Comparison of ENCODE assay signal across 8 mouse cellular contexts in genomic region chr4:84884539-84885270, GRCm38 (mm10). TPM values are rescaled to one million over a fixed set of nuclear protein-coding genes. Genes with fewer than 3 reads are reported as not detected.
DNase-seq lines count a peak whose midpoint lies in the region; ATAC-seq and TF ChIP-seq lines count a peak whose summit lies in the region.

No protein-coding gene starts in this region.

- H3K27me3 ChIP-seq in hindbrain, postnatal 0 days (ENCODE audit: insufficient read depth, low read length) = no peaks in the 10 kb centered on the region

- no peak for TF ChIP-seq CTCF in hindbrain, postnatal 0 days (IDR thresholded peaks at IDR 0.05; ENCODE audit: low read depth)
- TF ChIP-seq CTCF in left cerebral cortex, adult 2 months (IDR thresholded peaks at IDR 0.05) = no peak

- H3K4me2 ChIP-seq in hindbrain, postnatal 0 days (ENCODE audit: low read depth, low read length) = peak overlapping the region; percentile 93

- peak overlapping the region; percentile 88 for H3K9ac ChIP-seq in hindbrain, postnatal 0 days (replicated peaks; ENCODE audit: low read length)

- H3K36me3 ChIP-seq in hindbrain, postnatal 0 days (ENCODE audit: insufficient read depth, low read length) = no peaks in the 10 kb centered on the region

- H3K4me3 ChIP-seq in hindbrain, postnatal 0 days (ENCODE audit: low read length) = peak overlapping the region; percentile 91
- H3K4me3 ChIP-seq in left cerebral cortex, adult 2 months = peak overlapping the region; percentile 88

- no peaks in the 10 kb centered on the region for H3K9me3 ChIP-seq in hindbrain, postnatal 0 days (ENCODE audit: low read length)

- H3K4me1 ChIP-seq in hindbrain, postnatal 0 days (ENCODE audit: insufficient read depth, low read length) = no peaks in the 10 kb centered on the region

- 2% methylated on average over 53 of the region's 60 CpGs for WGBS in hindbrain, postnatal 0 days

- H3K27ac ChIP-seq in hindbrain, postnatal 0 days = peak overlapping the region; percentile 81
- peak overlapping the region; percentile 93 for H3K27ac ChIP-seq in left cerebral cortex, adult 2 months

- intact Hi-C loops in gastrocnemius, postnatal 14 days (cut with DNase I; ENCODE audit: low total_unique reads) = no loop called here
- intact Hi-C loops in left cerebral cortex, adult 2 months (cut with DNase I) = no loop called here

- ATAC-seq in hindbrain, postnatal 0 days = peak; percentile 73; the same call in 1 of the 2 replicates

- peak; percentile 69 to 88 for DNase-seq in adrenal gland, adult (ENCODE audit: inconsistent age in 2 of 2, low spot score in 1 of 2)
- peak; percentile 68 to 69 for DNase-seq in cerebellum, postnatal 36 days
- DNase-seq in gastrocnemius, postnatal 14 days = peak; percentile 55
- peak; percentile 61 for DNase-seq in hindbrain, postnatal 0 days (ENCODE audit: low spot score)
- DNase-seq in left cerebral cortex, adult 2 months (ENCODE audit: extremely low spot score in 1 of 2, low spot score in 2 of 2) = peak in 1 of 2 experiments; percentile 38
- DNase-seq in lung, postnatal 4 days = peak; percentile 64 to 74
- peak; percentile 23 to 39 for DNase-seq in right cerebral cortex, adult 2 months (ENCODE audit: low spot score in 2 of 2)
- no peak for DNase-seq in c-Kit-positive CD71-positive TER-119-positive erythroid progenitor cells, embryonic 14.5 days (ENCODE audit: low spot score)

RNA-seq across cellular contexts. Expression of gene Cntln, which starts 0.6 kb away (rescaled TPM):
- 1 to 10 TPM; 3.5 to 4.0 TPM for total RNA-seq in gastrocnemius, postnatal 14 days (2021)
- 8.4 and 9.2 TPM in 2 replicates for total RNA-seq in hindbrain, postnatal 0 days (2014; rRNA removed)
- polyA plus RNA-seq in hindbrain, postnatal 0 days (2015; fragmentation: Nextera tagmentation; extraction: Ambion mirVana) = 5.9 and 7.1 TPM in 2 replicates
- total RNA-seq in left cerebral cortex, adult 2 months (2021) = 1 to 10 TPM; 8.6 to 9.8 TPM
